Mouse (Mus musculus) CH12.LX (cell line): Measurements from ENCODE around the gene Gse1. TPM values are rescaled to one million over a fixed set of nuclear protein-coding genes. Genes with fewer than 3 reads are reported as not detected.

Source experiments
- DNase-seq: peaks from one replicate; pipeline ENCODE4 v3.0.0-alpha.2; 2013; ENCODE audit errors: extremely low read depth
- H3K27ac ChIP-seq: 2 replicates; pipeline ENCODE4 v1.5.1; 2012; ENCODE audit warnings: low read depth, mild to moderate bottlenecking, control low read depth, moderate library complexity; ENCODE audit not compliant: insufficient read depth
- H3K27me3 ChIP-seq: replicated peaks from 2 replicates; pipeline ENCODE3; 2012; ENCODE audit warnings: inconsistent platforms
- H3K36me3 ChIP-seq, 2 experiments: replicated peaks in 1 of 2; 2 replicates each; pipeline versions ENCODE3 to v1.6.1; 2012; ENCODE audit warnings: inconsistent platforms in 1 of 2, low read length in 1 of 2, mild to moderate bottlenecking in 1 of 2, mixed read lengths in 1 of 2, moderate library complexity in 1 of 2; ENCODE audit not compliant: control insufficient read depth in 1 of 2, insufficient read depth in 1 of 2
- H3K4me1 ChIP-seq, 2 experiments: 2 replicates each; pipeline ENCODE4 v1.6.1; 2012; ENCODE audit warnings: inconsistent platforms in 1 of 2, moderate library complexity in 1 of 2; ENCODE audit not compliant: insufficient read depth in 2 of 2, control insufficient read depth in 1 of 2
- H3K4me2 ChIP-seq: 2 replicates; pipeline ENCODE4 v1.6.1; 2012; ENCODE audit warnings: low read depth, mild to moderate bottlenecking, control low read depth; ENCODE audit not compliant: poor library complexity, insufficient read depth, severe bottlenecking
- H3K4me3 ChIP-seq, 3 experiments: fragments of 150-350 bp in 1 of 3; sonication (generic) in 1 of 3; replicated peaks in 1 of 3; 2 replicates each; pipeline versions ENCODE3 to v1.5.1; 2011 to 2012; ENCODE audit warnings: low read depth in 2 of 3, low read length in 2 of 3, mild to moderate bottlenecking in 2 of 3, moderate library complexity in 2 of 3, control low read depth in 1 of 3, improper control_type of control experiment in 1 of 3, inconsistent platforms in 1 of 3, mixed read lengths in 1 of 3; ENCODE audit not compliant: poor library complexity in 1 of 3
- H3K79me2 ChIP-seq: replicated peaks from 2 replicates; pipeline ENCODE4 v1.6.1; 2012; ENCODE audit warnings: mild to moderate bottlenecking, moderate library complexity; ENCODE audit not compliant: control insufficient read depth, poor library complexity, insufficient read depth, severe bottlenecking; ENCODE audit errors: extremely low read depth
- H3K9ac ChIP-seq: 2 replicates; pipeline ENCODE4 v1.6.1; 2012; ENCODE audit warnings: low read depth, mild to moderate bottlenecking, control low read depth, moderate library complexity; ENCODE audit not compliant: insufficient read depth
- H3K9me3 ChIP-seq: replicated peaks from 2 replicates; pipeline ENCODE3; 2012; ENCODE audit warnings: low read length, inconsistent platforms, mixed read lengths
- CHD1 ChIP-seq: IDR thresholded peaks from 2 replicates; pipeline ENCODE4 v1.6.1; 2012; ENCODE audit warnings: low read depth, low read length, improper control_type of control experiment, inconsistent platforms
- EP300 ChIP-seq: IDR thresholded peaks from 2 replicates; pipeline ENCODE4 v1.6.1; 2011; ENCODE audit warnings: low read length, improper control_type of control experiment
- HCFC1 ChIP-seq: IDR thresholded peaks from 2 replicates; pipeline ENCODE4 v1.6.1; 2012; ENCODE audit warnings: low read depth, mild to moderate bottlenecking, inconsistent platforms, low read length, improper control_type of control experiment
- IRF4 ChIP-seq: IDR thresholded peaks from 2 replicates; pipeline ENCODE4 v1.6.1; 2014; ENCODE audit warnings: low read depth, mild to moderate bottlenecking, inconsistent platforms, low read length, improper control_type of control experiment
- JUND ChIP-seq: conservative IDR thresholded peaks from 2 replicates; pipeline ENCODE4 v1.6.1; 2011; ENCODE audit warnings: low read depth, low read length, improper control_type of control experiment
- MAZ ChIP-seq: IDR thresholded peaks from 2 replicates; pipeline ENCODE4 v1.6.1; 2012; ENCODE audit warnings: low read depth, mild to moderate bottlenecking, inconsistent platforms, low read length, improper control_type of control experiment, moderate library complexity
- MXI1 ChIP-seq: IDR thresholded peaks from 2 replicates; pipeline ENCODE4 v1.6.1; 2011; ENCODE audit warnings: mild to moderate bottlenecking, low read depth, low read length, improper control_type of control experiment
- MYC ChIP-seq: IDR thresholded peaks from 2 replicates; pipeline ENCODE4 v1.6.1; 2011; ENCODE audit warnings: low read depth, mild to moderate bottlenecking, improper control_type of control experiment, low read length
- PAX5 ChIP-seq: IDR thresholded peaks from 2 replicates; pipeline ENCODE4 v1.6.1; 2012; ENCODE audit warnings: low read length, inconsistent platforms, mixed read lengths
- POLR2AphosphoS2 ChIP-seq: IDR thresholded peaks from 2 replicates; pipeline ENCODE4 v1.6.1; 2011; ENCODE audit warnings: low read depth, low read length, improper control_type of control experiment
- RAD21 ChIP-seq: IDR thresholded peaks from 2 replicates; pipeline ENCODE4 v1.6.1; 2011; ENCODE audit warnings: low read depth, mild to moderate bottlenecking, low read length, improper control_type of control experiment, moderate library complexity
- RCOR1 ChIP-seq: conservative IDR thresholded peaks from 2 replicates; pipeline ENCODE4 v1.6.1; 2012; ENCODE audit warnings: low read depth, mild to moderate bottlenecking, inconsistent platforms, low read length, improper control_type of control experiment
- SMC3 ChIP-seq: IDR thresholded peaks from 2 replicates; pipeline ENCODE4 v1.6.1; 2011; ENCODE audit warnings: low read depth, low read length, improper control_type of control experiment
- UBTF ChIP-seq: IDR thresholded peaks from 2 replicates; pipeline ENCODE4 v1.6.1; 2012; ENCODE audit warnings: low read depth, mild to moderate bottlenecking, inconsistent platforms, low read length, improper control_type of control experiment, moderate library complexity
- USF1 ChIP-seq: IDR thresholded peaks from 2 replicates; pipeline ENCODE4 v1.6.1; 2014; ENCODE audit warnings: low read depth, mild to moderate bottlenecking, inconsistent platforms, low read length, improper control_type of control experiment
- ZC3H11A ChIP-seq: IDR thresholded peaks from 2 replicates; pipeline ENCODE4 v1.6.1; 2012; ENCODE audit warnings: low read depth, mild to moderate bottlenecking, inconsistent platforms, low read length, improper control_type of control experiment
- ZKSCAN1 ChIP-seq: IDR thresholded peaks from 2 replicates; pipeline ENCODE4 v1.6.1; 2012; ENCODE audit warnings: low read depth, inconsistent platforms, low read length, improper control_type of control experiment, borderline replicate concordance
- ZMIZ1 ChIP-seq: IDR thresholded peaks from 2 replicates; pipeline ENCODE4 v1.6.1; 2012; ENCODE audit warnings: low read depth, mild to moderate bottlenecking, inconsistent platforms, low read length, improper control_type of control experiment
- dilution Hi-C: fragments of 300-500 bp; cut with MboI; formaldehyde crosslinking; loops from 2 replicates; pipeline ENCODE4 v1.14.3; 2020; ENCODE audit warnings: low sequenced_read_pairs; ENCODE audit not compliant: extremely low pct_unique_long_range_greater_than_20kb, extremely low pct_ligation_motif_present
- in situ Hi-C: fragments of 300-500 bp; cut with MboI; formaldehyde crosslinking; loops from 3 replicates; pipeline ENCODE4 v1.14.3; 2019; ENCODE audit warnings: low sequenced_read_pairs, low pct_ligation_motif_present, low pct_unique_long_range_greater_than_20kb, mixed read lengths
- polyA plus RNA-seq: library from polyadenylated mRNA; unstranded; fragments of >175 nt; gene quantifications from 2 replicates; pipeline ENCODE4 v1.2.1, GENCODE M21; 2012; ENCODE audit warnings: low read depth; ENCODE audit not compliant: insufficient read length
- total RNA-seq, 2 experiments: library from RNA; depleted of rRNA; stranded (reverse); fragments of 300-350 nt in 1 of 2; fragments of >200 nt in 1 of 2; gene quantifications; 2 replicates each; pipeline ENCODE4 v1.2.3; 2012 to 2014

Gse1 gene
- total and polyA plus RNA-seq, 3 experiments: 1.3 to 9.8 (median 8.5) TPM

DNA sequence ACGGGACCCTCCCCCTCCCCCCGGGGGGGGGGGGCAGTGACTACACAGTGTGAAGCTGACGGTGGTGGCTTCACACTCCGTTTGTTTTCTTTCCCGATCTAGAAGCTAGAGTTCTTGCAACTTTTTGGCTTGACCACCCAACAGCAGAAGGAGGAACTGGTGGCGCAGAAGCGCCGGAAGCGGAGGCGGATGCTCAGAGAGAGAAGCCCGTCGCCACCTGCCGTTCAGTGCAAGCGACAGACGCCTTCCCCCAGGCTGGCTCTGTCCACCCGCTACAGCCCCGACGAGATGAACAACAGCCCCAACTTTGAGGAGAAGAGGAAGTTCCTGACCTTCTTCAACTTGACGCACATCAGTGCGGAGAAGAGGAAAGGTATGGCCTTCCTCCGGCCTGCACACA is 344.3 kb downstream of the Gse1 start:
- Histone ChIP-seq H3K9me3 (peaks cover 4% of the 10 kb centered on the region), H3K36me3 (peaks cover 98 to 100% of the 10 kb centered on the region in 2 experiments), H3K27me3 (no peaks in the 10 kb centered on the region), H3K4me1 (peaks cover 0 to 13% of the 10 kb centered on the region in 2 experiments; a peak in 2 of 4 replicates)
- dilution Hi-C loops: no loop called here
- no peak for TF ChIP-seq RAD21
- no peak for TF ChIP-seq IRF4
- TF ChIP-seq ZKSCAN1: no peak
- TF ChIP-seq HCFC1: no peak
- TF ChIP-seq JUND: no peak
- TF ChIP-seq POLR2AphosphoS2: no peak
- TF ChIP-seq USF1: no peak
- TF ChIP-seq SMC3: no peak
- no peak for TF ChIP-seq UBTF
- TF ChIP-seq EP300: no peak
- TF ChIP-seq MYC: no peak
- no peak for TF ChIP-seq RCOR1
- no peak for TF ChIP-seq MAZ
- TF ChIP-seq CHD1: no peak
- no peak for TF ChIP-seq ZC3H11A
- no peak for TF ChIP-seq PAX5
- no peak for TF ChIP-seq MXI1
- TF ChIP-seq ZMIZ1: no peak
- TF ChIP-seq, all 38 proteins: peak for 0
- no peaks in the 10 kb centered on the region; the same call in 1 of the 2 replicates for H3K79me2 ChIP-seq
- H3K9ac ChIP-seq: no peak overlapping the region
- H3K4me2 ChIP-seq: no peak overlapping the region
- no peak overlapping the region for H3K27ac ChIP-seq
- no peak overlapping the region for H3K4me3 ChIP-seq
- in situ Hi-C loops: no loop called here
- DNase-seq: no peak

DNA sequence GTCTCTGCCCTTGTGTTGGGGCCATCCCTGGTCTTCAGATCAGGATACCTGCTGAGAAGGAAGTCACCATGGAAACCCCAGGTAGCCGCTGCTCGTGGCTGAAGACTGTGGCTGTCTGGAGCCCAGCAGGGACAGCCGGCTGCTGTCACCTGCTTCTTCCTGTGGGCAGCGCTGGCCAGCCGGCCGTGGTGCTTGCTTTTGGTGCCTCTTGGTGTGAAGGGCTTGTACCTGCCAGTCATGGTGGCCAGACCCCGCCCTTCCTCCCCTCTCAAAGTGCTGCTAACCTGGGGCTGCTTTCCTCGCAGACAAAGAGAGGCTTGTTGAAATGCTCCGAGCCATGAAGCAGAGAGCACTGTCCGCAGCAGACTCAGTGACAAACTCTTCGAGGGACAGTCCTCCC is 345.6 kb downstream of the Gse1 start:
- no peak for TF ChIP-seq ZMIZ1
- TF ChIP-seq RCOR1: no peak
- TF ChIP-seq MAZ: no peak
- peaks cover 0 to 13% of the 10 kb centered on the region in 2 experiments; a peak in 2 of 4 replicates for H3K4me1 ChIP-seq
- in situ Hi-C loops: no loop called here
- dilution Hi-C loops: no loop called here
- H3K27me3 ChIP-seq: no peaks in the 10 kb centered on the region
- H3K27ac ChIP-seq: 0 out of 2 replicates have a peak overlapping the region, but pooled peaks have one; percentile 4
- H3K4me2 ChIP-seq: no peak overlapping the region
- no peaks in the 10 kb centered on the region; the same call in 1 of the 2 replicates for H3K79me2 ChIP-seq
- H3K9me3 ChIP-seq: no peaks in the 10 kb centered on the region
- no peak overlapping the region for H3K9ac ChIP-seq
- no peak for DNase-seq
- H3K36me3 ChIP-seq: peaks cover 98 to 100% of the 10 kb centered on the region in 2 experiments
- no peak overlapping the region for H3K4me3 ChIP-seq
